Mouse (Mus musculus): ENCODE results near the gene Pard3.
A peak's percentile ranks its signal among the peaks of the same experiment; 100 is the strongest.

The Pard3 gene

GRCm38 (mm10) chr8:127495226-127495780 lies 431.6 kb downstream of the Pard3 start:
- peak in 1 of 2 experiments; percentile 29 for DNase-seq (ENCODE audit: low spot score in 2 of 2)

- DNase-seq (ENCODE audit: low spot score in 2 of 2): no peak
Measured at GRCm38 (mm10) chr8:127498997-127499719, 435.5 kb downstream of the Pard3 start.

DNA sequence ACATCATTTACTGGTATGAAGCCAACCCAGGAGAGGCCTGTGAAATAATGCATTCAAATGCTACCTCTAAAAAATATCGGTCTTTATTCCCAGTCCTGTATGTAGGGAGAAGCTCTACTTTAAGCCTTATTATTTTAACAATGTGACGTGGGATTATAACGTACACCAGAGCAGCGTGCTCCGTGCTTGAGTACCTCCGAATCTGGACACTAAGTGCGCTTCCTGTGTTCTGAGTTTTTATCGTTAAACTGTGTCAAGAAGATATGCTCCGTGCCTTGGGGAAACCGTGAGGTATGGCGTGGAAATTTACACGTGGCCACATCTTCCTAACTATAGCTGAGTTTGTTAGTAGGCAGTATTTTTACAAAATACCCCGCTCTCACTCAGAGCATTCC lies 436.0 kb downstream of the Pard3 start:
- DNase-seq (ENCODE audit: low spot score in 2 of 2): no peak

DNA sequence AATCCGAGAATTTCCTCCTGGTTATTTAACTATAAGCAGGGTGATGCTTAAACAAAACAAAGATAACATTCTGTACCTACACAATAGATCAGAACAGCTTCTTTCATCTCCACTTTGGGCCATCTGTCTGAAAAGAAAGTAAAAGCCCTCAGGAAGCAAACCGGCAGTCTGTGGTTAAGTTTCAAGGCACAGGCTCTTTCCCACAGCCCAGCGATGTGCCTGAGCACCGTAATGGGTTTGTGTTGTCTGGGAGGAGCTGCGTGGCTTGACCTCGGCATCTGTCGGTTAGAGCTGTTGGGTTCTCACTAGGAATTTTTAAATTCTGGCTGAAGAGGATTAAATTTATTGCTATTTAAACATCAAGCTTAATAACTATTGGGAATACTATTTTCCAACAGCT lies 436.5 kb downstream of the Pard3 start:
- DNase-seq (ENCODE audit: low spot score in 2 of 2): no peak

DNA sequence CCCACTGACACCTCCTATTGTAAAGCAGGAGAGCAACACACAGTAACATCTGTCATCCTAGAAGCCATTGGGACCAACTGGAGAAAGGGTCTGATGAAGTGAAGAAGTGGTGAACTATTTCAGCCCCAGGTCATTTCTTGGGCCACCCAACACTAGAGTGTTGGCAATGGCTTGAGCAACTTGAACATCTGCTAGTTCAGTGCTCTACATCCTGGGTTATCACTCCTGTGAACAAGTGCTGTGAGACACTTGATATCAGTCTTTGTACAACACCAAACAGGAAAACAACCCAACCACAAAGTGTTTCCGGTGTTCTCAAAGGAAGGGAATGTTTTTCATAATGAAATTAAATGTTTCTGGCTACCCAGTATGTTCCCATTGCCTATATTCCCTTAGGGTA lies 438.1 kb downstream of the Pard3 start:
- no peak for DNase-seq (ENCODE audit: low spot score in 2 of 2)

- no peak for DNase-seq (ENCODE audit: low spot score in 2 of 2)
Measured at GRCm38 (mm10) chr8:127505286-127505685, 441.6 kb downstream of the Pard3 start.

- DNase-seq (ENCODE audit: low spot score in 2 of 2): no peak
Measured at GRCm38 (mm10) chr8:127506336-127506735, 442.6 kb downstream of the Pard3 start.

DNA sequence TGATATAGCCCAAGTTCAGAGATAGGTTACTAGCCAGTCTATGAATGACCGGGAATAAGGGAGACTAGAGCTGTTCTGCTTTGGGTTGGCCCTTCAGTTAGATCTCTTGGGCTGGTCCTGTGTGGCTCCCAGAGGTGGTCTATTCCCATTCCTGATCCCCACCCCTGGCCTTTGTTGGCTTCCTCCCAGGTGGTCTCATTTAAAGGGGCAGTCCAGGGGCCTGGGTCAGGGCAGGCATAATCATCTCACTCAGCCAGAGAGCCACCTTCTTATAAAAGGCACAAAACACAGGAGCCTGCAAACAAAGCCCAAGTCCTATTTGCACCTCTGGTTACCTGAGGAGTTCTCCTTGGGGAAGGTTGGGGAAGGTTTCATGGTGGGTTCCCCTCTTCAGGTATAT lies 447.6 kb downstream of the Pard3 start:
- no peak for DNase-seq (ENCODE audit: low spot score in 2 of 2)

DNA sequence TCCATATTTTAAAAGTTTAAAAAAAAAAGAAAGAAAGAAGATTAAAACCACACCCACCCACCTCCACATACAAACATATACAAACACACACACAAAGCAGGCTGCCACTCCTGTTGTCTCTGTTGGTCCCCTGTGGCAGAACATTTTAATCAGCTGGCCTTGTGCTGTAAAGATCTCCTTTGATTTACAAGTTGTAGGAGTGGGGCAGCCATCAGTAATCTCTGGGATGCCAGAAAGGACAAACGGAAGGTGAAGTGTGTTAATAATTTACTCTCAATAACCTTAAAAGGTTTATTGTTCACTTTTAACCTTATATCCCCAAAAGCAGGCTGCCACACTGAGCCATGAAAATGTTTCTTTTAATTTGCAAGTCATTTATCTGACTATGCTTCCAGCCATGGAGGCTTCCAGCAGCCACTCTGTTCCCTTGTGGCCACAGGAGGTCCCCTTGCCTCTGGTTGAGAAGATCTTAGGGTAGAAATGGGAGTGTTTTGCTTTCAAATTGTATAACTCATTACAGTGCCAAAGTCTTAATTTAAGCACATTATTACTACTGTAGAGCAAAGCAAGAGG lies 448.4 kb downstream of the Pard3 start:
- DNase-seq (ENCODE audit: low spot score in 2 of 2): no peak

- DNase-seq (ENCODE audit: low spot score in 2 of 2): no peak
Measured at GRCm38 (mm10) chr8:127512580-127512979, 448.9 kb downstream of the Pard3 start.

GRCm38 (mm10) chr8:127514810-127515735 lies 451.4 kb downstream of the Pard3 start:
- no peak for DNase-seq (ENCODE audit: low spot score in 2 of 2)

GRCm38 (mm10) chr8:127516043-127516442 lies 452.4 kb downstream of the Pard3 start:
- DNase-seq (ENCODE audit: low spot score in 2 of 2): no peak

DNA sequence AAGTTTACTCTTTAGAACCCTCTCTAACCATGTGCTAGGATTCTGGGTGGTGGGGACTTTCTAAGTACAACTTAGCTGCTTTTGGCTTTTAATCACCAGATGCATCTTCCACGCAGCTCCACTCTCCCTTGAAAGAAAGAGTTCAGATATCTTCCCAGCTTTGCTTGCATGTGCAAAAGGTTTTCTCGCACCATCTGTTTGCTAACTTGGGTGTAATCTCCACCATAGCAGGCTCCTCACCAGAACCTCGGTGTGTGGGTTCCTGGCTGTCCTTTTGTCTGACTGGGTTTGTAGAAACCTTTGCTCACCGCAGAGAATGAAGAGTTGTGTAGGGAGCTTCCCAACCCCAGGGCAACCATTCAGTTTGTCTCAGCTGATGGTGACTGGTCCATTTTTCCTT lies 462.0 kb downstream of the Pard3 start:
- DNase-seq (ENCODE audit: low spot score in 2 of 2): no peak

DNA sequence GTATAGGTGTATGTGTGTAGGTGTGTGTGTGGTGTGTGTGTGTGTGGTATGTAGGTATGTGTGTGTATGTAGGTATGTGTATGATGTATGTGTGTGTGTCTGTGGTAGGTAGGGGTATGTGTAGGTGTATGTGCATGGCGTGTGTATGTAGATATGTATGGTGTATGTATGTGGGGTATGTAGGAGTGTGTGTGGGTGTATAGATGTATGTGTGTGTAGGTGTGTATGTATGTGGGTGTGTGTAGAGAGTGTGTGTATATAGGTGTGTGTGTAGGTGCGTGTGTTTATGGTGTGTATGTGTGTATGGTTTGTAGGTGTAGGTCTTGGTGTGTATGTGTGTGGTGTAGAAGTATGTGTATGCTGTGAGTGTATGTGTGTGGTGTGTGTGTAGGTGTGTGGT lies 464.6 kb downstream of the Pard3 start:
- no peak for DNase-seq (ENCODE audit: low spot score in 2 of 2)

GRCm38 (mm10) chr8:127529746-127530145 lies 466.1 kb downstream of the Pard3 start:
- no peak for DNase-seq (ENCODE audit: low spot score in 2 of 2)

GRCm38 (mm10) chr8:127531866-127532265 lies 468.2 kb downstream of the Pard3 start:
- DNase-seq (ENCODE audit: low spot score in 2 of 2): no peak

- DNase-seq (ENCODE audit: low spot score in 2 of 2): peak; percentile 63 to 73
Measured at GRCm38 (mm10) chr8:127534789-127535188, 471.1 kb downstream of the Pard3 start.

DNA sequence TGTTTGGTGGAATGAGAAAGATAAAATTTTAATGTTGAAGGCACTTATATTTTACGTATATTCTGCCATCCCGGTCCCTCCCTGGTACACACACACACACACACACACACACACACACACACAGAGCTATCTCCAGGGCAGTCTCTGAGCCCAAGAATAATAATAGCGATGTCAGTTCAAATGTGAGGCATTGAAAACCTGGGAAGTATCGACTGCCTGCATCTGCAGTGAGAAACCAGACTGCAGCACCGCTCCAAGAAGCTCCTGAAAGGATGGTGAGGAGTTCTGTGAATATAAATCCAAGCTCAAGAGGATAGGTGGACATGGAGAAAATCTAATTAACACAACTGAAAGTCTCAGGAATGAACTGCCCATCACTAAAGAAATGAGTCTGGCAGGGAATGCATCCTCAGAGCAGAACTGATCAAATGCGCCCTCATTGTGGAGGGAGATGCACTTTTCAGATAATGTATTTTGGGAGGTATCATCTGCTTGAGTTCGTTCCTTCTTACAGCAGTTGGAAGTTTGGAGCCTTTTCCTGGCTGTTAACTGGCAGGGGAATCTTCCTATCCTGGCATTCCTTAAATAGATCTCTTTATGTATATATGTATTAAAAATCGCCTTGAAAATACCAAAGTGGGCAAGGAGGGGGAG lies 471.6 kb downstream of the Pard3 start:
- DNase-seq (ENCODE audit: low spot score in 2 of 2): peak; percentile 30 to 52

DNA sequence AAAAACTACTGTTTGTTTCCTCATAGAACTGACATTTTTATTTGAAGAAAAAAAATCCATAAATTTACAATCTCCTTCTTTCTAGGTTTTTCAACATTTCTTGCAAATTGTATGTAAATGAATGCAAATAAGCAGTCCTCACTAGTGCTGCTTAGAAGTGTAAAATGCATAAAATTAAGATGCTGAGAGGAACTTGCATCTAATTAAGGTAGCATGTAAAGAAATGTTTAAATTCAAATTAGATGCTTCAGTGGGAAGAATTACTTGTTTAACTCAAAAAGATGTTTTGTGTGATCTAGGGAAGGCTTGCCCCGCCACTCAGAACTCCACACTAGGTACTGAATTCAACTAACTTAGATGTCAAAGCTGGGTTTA lies 472.1 kb downstream of the Pard3 start:
- no peak for DNase-seq (ENCODE audit: low spot score in 2 of 2)

- no peak for DNase-seq (ENCODE audit: low spot score in 2 of 2)
Measured at GRCm38 (mm10) chr8:127539803-127540202, 476.1 kb downstream of the Pard3 start.

- DNase-seq (ENCODE audit: low spot score in 2 of 2): no peak
Measured at GRCm38 (mm10) chr8:127540273-127540672, 476.6 kb downstream of the Pard3 start.

DNA sequence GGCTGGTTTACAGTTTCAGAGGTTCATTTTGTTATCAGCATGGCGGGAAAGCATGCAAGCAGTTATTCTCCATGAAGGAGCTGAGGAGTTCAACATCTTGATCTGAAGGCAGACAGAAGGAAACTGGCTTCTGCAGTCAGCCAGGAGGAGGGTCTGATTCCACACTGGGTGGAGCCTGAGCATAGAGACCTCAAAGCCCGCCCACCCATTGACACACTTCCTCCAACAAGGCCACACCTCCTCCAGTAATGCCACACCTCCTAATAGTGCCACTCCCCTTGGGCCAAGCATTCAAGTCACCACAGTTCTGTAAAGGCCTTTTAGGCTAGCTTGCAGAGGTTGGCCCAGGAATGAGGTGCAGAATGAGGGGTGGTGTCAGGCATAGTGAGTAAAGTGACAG lies 478.5 kb downstream of the Pard3 start:
- DNase-seq (ENCODE audit: low spot score in 2 of 2): no peak

Data from right cerebral cortex, postnatal 10 days (tissue).